ENCODE assay signal across 11 mouse cellular contexts in genomic region chr9:63142335-63143036, GRCm38 (mm10). TPM values are rescaled to one million over a fixed set of nuclear protein-coding genes. Genes with fewer than 3 reads are reported as not detected.
DNase-seq lines count a peak whose midpoint lies in the region; ATAC-seq lines count a peak whose summit lies in the region.
"Had no signal": no experiment of that assay in that cellular context is flagged by ENCODE, and none has a peak within 500 bp of the region (broad histone marks: within the 10 kb centered on the region; RNA-seq: fewer than 3 reads in every experiment).

No protein-coding gene starts in this region.

- H3K36me3 ChIP-seq in heart, embryonic 14.5 days (ENCODE audit: control insufficient read depth, insufficient read depth, low read length), result no peaks in the 10 kb centered on the region
- H3K36me3 ChIP-seq in forebrain, embryonic 12.5 days (replicated peaks), result no peaks in the 10 kb centered on the region
- H3K36me3 ChIP-seq in limb, embryonic 13.5 days, result no peaks in the 10 kb centered on the region

- H3K4me1 ChIP-seq in heart, embryonic 14.5 days (ENCODE audit: control insufficient read depth in 2 of 2, insufficient read depth in 2 of 2, low read length in 2 of 2), result peaks cover 8 to 46% of the 10 kb centered on the region in 2 experiments; a peak in 3 of 4 replicates
- peaks cover 62% of the 10 kb centered on the region for H3K4me1 ChIP-seq in forebrain, embryonic 12.5 days
- peaks cover 68% of the 10 kb centered on the region for H3K4me1 ChIP-seq in limb, embryonic 13.5 days

- H3K27ac ChIP-seq in heart, embryonic 14.5 days (replicated peaks in 1 of 2; ENCODE audit: control insufficient read depth in 1 of 2, insufficient read depth in 1 of 2, low read depth in 2 of 2, low read length in 2 of 2), result no peak overlapping the region
- no peak overlapping the region for H3K27ac ChIP-seq in forebrain, embryonic 12.5 days
- no peak overlapping the region for H3K27ac ChIP-seq in limb, embryonic 13.5 days

- peak overlapping the region in 1 of 2 experiments; percentile 34; a peak in 1 of 4 replicates for H3K4me3 ChIP-seq in heart, embryonic 14.5 days (ENCODE audit: control insufficient read depth in 1 of 2, insufficient read depth in 1 of 2, low read depth in 1 of 2, low read length in 2 of 2)
- H3K4me3 ChIP-seq in forebrain, embryonic 12.5 days (replicated peaks), result peak overlapping the region; percentile 22
- H3K4me3 ChIP-seq in limb, embryonic 13.5 days, result peak overlapping the region; percentile 20
- H3K4me3 ChIP-seq: megakaryocyte, embryonic 14.5 days had no signal

- H3K9me3 ChIP-seq in heart, embryonic 14.5 days (ENCODE audit: control insufficient read depth, low read length), result no peaks in the 10 kb centered on the region
- H3K9me3 ChIP-seq in forebrain, embryonic 12.5 days, result no peaks in the 10 kb centered on the region; the same call in 1 of the 2 replicates
- no peaks in the 10 kb centered on the region for H3K9me3 ChIP-seq in limb, embryonic 13.5 days

- intact Hi-C loops in heart, postnatal 36 days (cut with DNase I), result no loop called here
- intact Hi-C loops in left cerebral cortex, postnatal 36 days (cut with DNase I), result no loop called here

- H3K9ac ChIP-seq in heart, embryonic 14.5 days (ENCODE audit: low read length), result no peak overlapping the region
- no peak overlapping the region for H3K9ac ChIP-seq in forebrain, embryonic 12.5 days
- H3K9ac ChIP-seq in limb, embryonic 13.5 days, result no peak overlapping the region

- ATAC-seq in heart, embryonic 14.5 days (ENCODE audit: insufficient number of reproducible peaks, insufficient read depth, low FRiP score, low read depth), result no peak
- no peak for ATAC-seq in forebrain, embryonic 12.5 days (ENCODE audit: low FRiP score)
- ATAC-seq in limb, embryonic 13.5 days (ENCODE audit: low FRiP score, low read depth), result no peak

- under 1% methylated on average over 42 of the region's 42 CpGs for WGBS in heart, embryonic 14.5 days
- under 1% methylated on average over 42 of the region's 42 CpGs for WGBS in forebrain, embryonic 12.5 days
- 1% methylated on average over 42 of the region's 42 CpGs for WGBS in limb, embryonic 13.5 days

- peak overlapping the region; percentile 34 for H3K4me2 ChIP-seq in heart, embryonic 14.5 days (ENCODE audit: low read length)
- peak overlapping the region; percentile 25 for H3K4me2 ChIP-seq in forebrain, embryonic 12.5 days
- peak overlapping the region; percentile 45 for H3K4me2 ChIP-seq in limb, embryonic 13.5 days (replicated peaks)

- DNase-seq in heart, postnatal 36 days, result no peak
- DNase-seq in ES-CJ7 (ENCODE audit: low read depth, low spot score), result peak; percentile 21
- no peak for DNase-seq in left cerebral cortex, postnatal 36 days (ENCODE audit: low spot score in 2 of 2)
- DNase-seq in frontal cortex, postnatal 14 days (ENCODE audit: low spot score in 2 of 2), result no peak
- no peak for DNase-seq in spleen, postnatal 14 days (ENCODE audit: low spot score in 2 of 2)
- DNase-seq: spleen, adult 18-20 months had no signal

- peaks cover 100% of the 10 kb centered on the region for H3K27me3 ChIP-seq in heart, embryonic 14.5 days (ENCODE audit: control insufficient read depth, insufficient read depth, low read length)
- peaks cover 100% of the 10 kb centered on the region for H3K27me3 ChIP-seq in forebrain, embryonic 12.5 days
- peaks cover 100% of the 10 kb centered on the region for H3K27me3 ChIP-seq in limb, embryonic 13.5 days
- H3K27me3 ChIP-seq: CH12.LX had no signal

RNA-seq across cellular contexts. Expression of gene Skor1, which starts 6.3 kb away (rescaled TPM):
- not detected in 2 replicates for polyA plus RNA-seq in heart, embryonic 14.5 days (2014; fragmentation: Nextera tagmentation; extraction: Ambion mirVana)
- total RNA-seq in heart, postnatal 36 days (2021), result under 1 TPM; 0.08 TPM
- polyA plus RNA-seq in forebrain, embryonic 12.5 days (2016; fragmentation: Nextera tagmentation; extraction: Ambion mirVana), result 0.61 and 0.88 TPM in 2 replicates
- polyA plus RNA-seq in limb, embryonic 13.5 days (2015; fragmentation: Nextera tagmentation; extraction: Ambion mirVana), result 0.06 TPM in 1 of 2 replicates, not detected in the other
- total RNA-seq in left cerebral cortex, postnatal 36 days (2021), result under 1 TPM; 0.18 to 0.22 TPM
- total RNA-seq: CH12.LX had no signal
